Mouse (Mus musculus): ENCODE measurements around the gene Lbr.

GRCm38 (mm10) chr1:181848210-181848609, 5.4 kb upstream of the Lbr start:
- TF ChIP-seq EP300 (IDR thresholded peaks at IDR 0.05; ENCODE audit: low read depth) (no peak), CTCF (IDR thresholded peaks at IDR 0.05; ENCODE audit: low read depth) (no peak)
